Mouse (Mus musculus): ENCODE measurements around the gene Slc7a8. TPM values are rescaled to one million over a fixed set of nuclear protein-coding genes. Genes with fewer than 3 reads are reported as not detected.

Slc7a8 gene
- total RNA-seq, 2 experiments from 2014 or later, result 2.4 to 3.6 TPM

DNA sequence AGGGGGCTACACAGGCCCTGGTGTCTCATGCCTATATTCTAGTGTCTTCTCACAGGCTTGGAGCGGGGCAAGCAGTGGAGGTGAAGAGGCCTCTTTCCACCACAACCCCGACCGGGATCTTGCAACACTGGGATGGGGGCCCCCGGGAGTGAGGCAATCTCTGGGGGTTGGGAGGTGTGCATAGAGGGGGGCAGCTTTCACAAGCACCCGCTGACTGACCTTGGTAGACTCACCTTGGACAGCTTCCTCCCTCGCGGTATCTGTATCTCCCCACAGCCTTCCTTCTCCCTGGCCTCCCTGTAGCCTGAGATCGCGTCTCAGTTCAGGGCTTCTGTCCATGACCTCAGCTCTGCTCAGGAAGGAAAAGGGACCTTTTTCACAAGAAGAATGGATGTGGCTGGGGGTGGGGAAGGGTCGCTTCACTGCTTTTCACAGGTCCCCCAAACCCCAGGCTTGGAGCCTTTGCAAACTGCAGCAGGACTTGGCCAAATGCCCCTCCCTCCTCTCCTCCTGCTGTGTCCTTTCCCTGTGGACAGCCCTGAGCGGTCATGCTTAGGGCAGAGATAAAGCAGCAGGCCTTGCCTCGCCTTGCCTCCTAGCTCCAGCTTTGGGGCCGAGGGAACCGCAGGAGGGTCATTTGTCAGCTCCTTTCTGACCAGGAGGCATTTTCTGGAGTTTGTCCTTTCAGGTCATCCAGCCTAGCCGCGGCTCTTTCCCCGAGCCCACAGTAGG, 75.0 kb downstream of the Slc7a8 start:
- DNase-seq, result peak in 1 of 2 experiments; percentile 18
- intact Hi-C loops (cut with DNase I), result no loop called here

DNA sequence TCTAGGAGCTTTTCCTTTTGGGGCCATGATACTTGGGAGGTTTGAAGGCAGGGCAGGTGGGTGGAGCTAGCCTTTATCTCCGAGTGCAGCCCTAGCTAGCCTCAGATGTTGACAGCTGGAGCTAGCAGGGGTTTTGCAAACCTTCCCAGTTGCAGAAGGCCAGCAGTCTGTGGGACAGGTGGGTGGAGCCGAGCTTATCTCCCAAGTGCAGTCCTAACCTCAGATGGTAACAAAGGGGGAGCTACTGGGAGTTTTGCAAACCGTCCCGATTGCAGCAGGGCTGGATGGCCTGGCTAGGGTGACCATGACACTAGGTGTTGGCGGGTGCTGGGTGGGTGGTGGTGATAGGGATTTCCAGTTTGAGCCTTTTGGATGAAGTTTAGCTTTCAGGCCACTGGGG, 75.9 kb downstream of the Slc7a8 start:
- intact Hi-C loops (cut with DNase I), result no loop called here
- peak in 1 of 2 experiments; percentile 15 for DNase-seq

DNA sequence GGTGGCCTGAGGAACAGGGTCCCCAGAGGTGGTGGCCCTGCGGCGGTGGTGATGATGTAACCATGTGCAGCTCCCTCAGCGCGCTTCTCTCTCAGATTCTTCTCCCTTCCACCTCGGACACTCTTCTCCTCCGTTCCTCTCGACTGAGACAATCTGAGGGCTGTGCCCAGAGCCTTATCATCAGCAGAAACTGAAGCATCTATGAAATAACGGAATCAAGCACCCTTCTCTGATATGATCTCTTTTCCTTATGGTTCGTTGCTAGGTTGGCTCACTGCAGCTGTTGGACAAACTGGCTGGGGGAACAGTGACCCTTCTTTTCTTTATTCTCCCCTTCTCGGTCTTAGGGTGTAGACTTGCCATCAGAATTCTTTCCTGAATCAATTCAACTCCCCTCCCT, 78.5 kb downstream of the Slc7a8 start:
- intact Hi-C loops (cut with DNase I), result no loop called here
- no peak for DNase-seq

DNA sequence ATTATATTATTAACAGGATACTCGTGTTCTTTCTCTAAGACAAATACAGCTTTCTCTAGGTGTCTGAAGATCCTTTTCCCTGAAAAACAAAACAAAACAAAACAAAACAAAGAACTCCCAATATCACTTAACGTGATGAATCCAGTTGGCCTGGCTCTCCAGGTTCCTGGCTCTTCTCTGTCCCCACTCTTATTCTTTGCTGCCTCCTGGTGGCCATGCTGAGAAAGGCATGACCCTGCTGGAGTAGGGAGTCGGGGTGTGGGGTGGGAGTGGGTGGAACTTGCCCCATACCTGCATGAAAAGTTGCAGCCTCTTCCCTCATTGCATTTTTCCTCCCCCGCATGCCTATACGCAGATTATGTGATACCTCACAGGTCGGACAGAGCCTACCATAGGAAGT, 80.4 kb downstream of the Slc7a8 start:
- intact Hi-C loops (cut with DNase I), result loop anchor here (1.0 kb wide), 1 partner anchor 50 kb away; no protein-coding TSS in a partner anchor
- DNase-seq, result peak; percentile 85 to 92

DNA sequence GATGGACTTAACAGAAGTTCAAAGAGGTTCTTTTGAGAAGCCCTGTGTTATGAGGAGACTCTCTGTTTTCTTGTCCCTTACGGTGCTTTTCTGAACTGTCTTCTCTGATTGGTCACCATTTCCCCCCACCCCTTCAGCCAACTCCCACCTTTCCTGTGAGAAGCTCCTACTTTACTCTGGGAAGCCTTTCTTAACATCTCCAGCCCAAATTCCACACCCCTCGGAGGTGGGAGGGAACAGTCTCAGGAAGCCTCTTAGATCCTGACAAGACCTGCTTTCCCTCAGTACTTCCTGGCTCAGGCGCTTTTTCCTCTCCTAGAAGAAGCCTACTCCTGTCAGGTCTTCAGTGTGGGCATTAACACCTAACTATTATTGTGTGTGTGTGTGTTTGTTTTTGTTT, 82.2 kb downstream of the Slc7a8 start:
- intact Hi-C loops (cut with DNase I), result no loop called here

DNA sequence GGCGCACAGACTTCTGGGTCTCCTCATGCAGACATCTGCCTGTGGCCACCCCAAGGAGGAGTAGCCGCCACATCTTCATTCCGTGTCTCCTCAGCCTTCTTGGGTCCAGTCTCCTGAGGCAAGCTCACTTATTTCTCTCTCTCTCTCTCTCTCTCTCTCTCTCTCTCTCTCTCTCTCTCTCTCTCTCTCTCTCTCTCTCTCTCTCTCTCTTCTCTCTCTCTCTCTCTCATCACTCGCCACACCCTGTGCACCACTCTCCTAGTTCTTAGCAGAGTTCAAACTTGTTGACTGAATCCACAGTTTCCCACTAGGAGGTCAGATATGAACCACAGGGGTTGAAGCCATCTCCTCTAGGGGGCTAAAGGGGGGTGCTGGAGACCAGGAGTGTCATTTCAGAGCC, 83.0 kb downstream of the Slc7a8 start, which contains the start of gene Gm29776:
Gm29776 (minus strand) TSS at position 101 of the 400 bp plus-strand sequence.
- DNase-seq, result no peak
- intact Hi-C loops (cut with DNase I), result no loop called here

More for the DNA sequence above, 82.2 kb downstream of the Slc7a8 start:
- DNase-seq, result no peak

DNA sequence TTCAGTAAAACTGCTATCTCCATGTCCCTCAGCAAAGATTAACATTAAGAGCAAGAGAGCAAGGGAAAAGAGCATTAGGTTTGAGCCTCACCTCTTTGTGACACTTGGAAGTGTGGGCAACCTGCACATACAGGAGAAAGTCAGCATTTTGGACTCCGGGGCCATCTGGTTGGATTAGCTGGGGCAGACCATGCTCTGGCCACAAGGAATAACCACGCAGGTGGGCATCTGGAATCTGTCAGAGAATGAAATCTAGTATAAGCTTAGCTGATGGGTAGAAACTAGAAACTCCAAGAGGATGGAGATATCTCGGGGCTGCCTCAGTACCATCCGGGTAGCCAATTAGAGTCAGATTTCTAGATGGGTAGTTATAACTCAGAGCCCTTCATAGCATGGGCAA, 85.0 kb downstream of the Slc7a8 start:
- intact Hi-C loops (cut with DNase I), result no loop called here
- no peak for DNase-seq

DNA sequence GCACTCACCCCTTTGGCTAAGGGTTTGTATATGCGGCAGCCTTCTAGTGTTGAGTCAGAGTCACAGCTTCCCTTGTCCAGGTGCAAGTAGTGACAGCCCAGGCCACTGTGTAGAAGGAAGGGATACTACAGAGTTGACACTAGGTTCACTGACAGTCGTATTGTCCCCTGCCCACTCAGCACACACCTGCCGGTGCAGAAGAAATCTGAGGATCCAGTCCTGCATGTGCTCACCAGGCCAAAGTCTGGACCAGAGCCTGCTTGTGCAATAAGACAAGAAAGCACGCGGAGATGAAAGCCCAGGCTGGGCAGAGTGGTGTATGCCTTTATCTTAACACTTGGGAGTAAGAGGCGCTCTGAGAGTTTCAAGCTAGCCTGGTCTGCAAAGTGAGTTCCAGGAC, 86.7 kb downstream of the Slc7a8 start:
- intact Hi-C loops (cut with DNase I), result no loop called here
- DNase-seq, result no peak

DNA sequence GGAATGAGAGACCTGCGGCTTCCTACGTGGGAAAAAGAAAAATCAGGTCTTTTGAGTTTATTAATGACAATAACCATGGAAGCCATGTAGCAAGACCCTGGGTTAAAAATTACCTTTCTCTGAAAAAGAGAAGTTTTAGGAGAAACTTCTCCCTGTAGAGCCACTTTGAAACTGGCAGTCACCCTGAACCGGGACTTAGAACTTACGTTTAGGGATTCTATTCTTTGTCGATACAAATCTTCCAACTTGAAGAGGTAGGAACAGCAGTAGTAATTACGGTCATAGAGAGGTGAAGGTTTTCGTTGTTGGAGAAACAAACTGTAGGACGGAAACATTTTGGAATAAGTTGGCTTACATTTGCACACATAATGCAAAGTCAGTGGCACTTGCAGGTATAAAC, 94.5 kb downstream of the Slc7a8 start:
- DNase-seq, result no peak
- intact Hi-C loops (cut with DNase I), result loop anchor here (5.0 kb wide), 1 partner anchor 35 kb away; no protein-coding TSS in a partner anchor

DNA sequence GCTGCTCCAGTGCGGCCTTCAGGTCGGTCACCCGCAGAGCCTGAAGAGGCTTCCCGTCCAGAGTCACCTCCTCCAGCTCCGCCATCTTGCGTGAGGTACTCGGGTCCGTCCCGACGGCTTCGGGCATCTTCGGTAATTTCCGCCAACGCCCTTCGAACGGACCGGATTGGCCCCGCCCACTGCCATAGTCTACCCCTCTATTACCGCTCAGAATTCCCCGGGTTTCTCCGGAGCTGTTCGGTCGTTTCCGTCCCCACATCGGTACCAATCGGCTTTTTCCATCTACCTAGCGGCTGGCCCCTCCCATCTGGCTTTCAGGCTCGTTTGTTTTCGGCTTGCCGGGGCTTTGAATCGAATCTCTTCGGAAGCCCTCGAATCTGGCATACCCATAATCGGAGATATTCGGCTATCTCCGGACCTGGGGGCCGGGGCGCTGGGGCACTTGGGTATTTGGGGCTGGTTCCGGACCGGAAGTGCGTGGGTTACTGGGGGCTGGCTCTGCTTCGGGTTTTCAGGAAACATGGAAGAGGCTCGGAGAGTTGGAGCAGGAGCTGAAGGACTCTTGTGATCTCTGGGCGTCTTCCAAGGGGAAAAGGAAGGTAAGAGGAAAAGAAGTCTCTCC, 95.1 kb downstream of the Slc7a8 start, which contains the start of gene Acin1:
Acin1 (minus strand) TSS at position 410 of the 622 bp plus-strand sequence.
- intact Hi-C loops (cut with DNase I), result loop anchor here (5.0 kb wide), 1 partner anchor 34 kb away; no protein-coding TSS in a partner anchor
- peak; percentile 100 for DNase-seq

DNA sequence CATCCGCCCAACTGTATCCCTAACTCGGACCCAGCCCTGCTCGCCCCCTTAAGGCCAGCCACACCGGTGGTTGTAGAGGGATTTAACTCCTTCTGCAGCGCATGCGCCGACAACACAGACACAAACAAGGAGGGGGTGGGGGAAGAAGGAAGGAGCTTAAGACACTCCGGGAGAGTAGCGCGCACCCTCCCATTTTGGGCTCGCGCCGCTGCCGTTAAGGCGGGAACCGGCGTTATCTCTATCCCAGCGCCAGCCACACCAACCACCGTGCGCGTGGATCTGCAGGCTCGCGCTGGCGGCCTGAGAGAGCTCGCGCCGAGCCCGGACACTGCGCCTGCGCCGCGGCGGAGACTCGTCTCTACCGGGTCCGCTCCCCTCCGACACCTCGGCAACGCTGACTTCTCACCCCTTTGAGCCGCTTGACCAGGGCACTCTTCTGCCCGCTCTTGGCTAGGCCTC, 95.7 kb downstream of the Slc7a8 start, which contains the start of gene 1700123O20Rik:
1700123O20Rik (plus strand) TSS at position 154 of the 459 bp plus-strand sequence.
- intact Hi-C loops (cut with DNase I), result loop anchor here (5.0 kb wide), 1 partner anchor 34 kb away; no protein-coding TSS in a partner anchor
- DNase-seq, result no peak

DNA sequence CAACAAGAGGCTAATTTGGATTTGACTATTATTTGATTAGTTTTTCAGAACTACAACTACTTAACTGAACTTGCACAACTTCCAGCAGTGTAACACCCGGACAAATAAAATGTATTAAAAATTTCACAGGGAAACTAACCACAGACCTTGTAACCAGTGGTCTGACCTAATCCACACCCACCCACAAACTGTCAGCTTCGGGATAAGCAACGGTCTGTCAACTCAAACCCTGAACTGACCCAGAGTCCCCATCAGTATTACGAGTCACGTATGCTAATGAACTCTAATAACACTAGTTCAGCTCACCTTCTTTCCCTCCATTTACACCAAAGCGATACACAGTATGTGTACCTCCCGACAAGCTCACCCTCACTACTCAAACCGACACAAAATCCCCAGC, 96.3 kb downstream of the Slc7a8 start:
- intact Hi-C loops (cut with DNase I), result loop anchor here (5.0 kb wide), 1 partner anchor 33 kb away; no protein-coding TSS in a partner anchor
- DNase-seq, result no peak

DNA sequence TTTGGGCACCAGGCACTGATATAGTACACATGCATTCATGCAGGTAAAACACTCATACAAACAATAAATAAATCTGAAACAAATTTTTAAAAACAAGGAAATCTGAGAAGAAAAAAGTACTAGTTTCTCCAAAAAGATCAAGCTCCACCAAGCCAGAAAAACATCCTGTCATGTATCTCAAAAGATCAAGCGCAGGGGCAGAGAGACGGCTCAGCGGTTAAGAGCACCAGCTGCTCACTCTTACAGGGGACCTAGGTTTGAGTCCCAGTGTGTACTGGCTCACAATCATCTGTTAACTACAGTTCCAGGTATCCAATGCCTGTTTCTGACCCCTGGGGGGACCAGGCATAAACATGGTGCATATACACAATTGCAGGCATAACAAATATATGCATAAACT, 99.3 kb downstream of the Slc7a8 start:
- DNase-seq, result no peak
- intact Hi-C loops (cut with DNase I), result no loop called here

DNA sequence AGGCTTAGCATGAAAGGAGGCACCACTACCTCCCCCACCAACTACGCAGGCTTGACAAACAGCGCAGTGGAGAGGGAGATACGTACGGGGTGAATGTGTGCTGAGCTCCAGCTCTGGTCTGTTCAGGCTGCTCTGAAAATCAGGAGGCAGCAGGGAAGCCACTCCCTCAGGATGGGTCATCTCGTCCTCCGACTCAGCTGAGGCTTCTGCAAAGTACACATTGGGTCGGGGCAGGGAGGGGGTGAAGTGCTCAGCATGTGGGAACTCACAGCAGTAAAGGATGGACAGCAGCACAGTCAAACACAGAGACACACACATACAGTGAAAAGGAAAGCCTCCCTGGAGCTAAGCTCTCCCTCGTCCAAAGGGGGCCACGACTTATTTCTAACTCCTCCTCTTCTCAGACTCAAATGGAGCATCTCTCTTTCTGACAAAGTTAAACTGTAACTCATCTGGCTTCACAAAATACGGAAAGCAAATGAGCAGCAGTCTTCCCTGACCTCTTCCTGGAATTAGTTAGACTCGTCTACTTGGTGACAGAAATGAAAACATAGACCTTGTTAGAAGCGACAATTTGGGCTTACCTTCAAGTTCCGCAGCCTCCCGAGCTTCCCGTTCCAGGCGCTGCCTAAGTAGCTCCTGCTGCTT, 103.0 kb downstream of the Slc7a8 start:
- intact Hi-C loops (cut with DNase I), result no loop called here

DNA sequence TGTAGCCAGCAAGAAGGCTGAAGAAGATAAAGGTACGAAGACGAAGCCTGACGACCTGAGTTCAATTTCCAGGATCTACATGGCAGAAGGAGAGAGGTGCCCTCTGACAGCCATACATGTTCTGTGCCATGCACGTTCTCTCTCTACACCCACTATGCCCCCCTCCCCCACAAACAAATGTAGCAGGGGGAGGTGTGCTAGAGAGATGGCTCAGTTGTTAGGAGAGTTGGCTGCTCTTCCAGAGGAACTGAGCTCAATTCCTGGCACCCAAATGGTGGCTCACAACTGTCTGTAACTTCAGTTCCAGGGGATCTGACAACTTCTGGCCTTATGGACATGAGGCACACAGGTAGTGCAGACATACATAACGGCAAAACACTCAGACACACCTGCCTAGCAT, 105.5 kb downstream of the Slc7a8 start:
- intact Hi-C loops (cut with DNase I), result no loop called here
- no peak for DNase-seq

More for the DNA sequence above, 103.0 kb downstream of the Slc7a8 start:
- no peak for DNase-seq

DNA sequence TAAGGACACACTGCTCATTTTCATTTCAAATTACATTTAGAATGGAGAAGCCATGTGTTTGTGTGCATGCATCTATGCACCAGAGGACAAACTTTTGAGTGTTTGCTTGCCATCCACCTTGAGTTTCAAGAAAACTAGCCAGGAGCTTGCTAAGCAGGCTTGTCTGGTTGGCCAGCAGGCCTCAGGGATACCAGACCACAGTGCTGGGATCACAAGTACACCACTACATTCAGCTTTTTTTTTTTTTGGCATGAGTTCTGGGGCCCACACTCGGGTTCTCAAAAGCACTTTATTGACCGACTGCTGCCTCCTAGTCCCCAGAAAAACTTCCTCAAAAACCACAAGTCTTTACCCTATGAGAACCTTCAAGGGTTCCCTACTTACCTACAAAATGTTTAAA, 107.4 kb downstream of the Slc7a8 start:
- DNase-seq, result no peak
- intact Hi-C loops (cut with DNase I), result no loop called here

Other genes starting within 250 kb of the Slc7a8 start
- gene Haus4, start 227.3 kb downstream of the Slc7a8 start, total RNA-seq (2021), result 10 to 100 TPM; 15.0 to 15.8 TPM
- 10 to 100 TPM; 14.5 to 16.0 TPM for gene Ajuba, start 204.4 kb downstream of the Slc7a8 start, total RNA-seq (2021)
- gene 4931414P19Rik, start 176.0 kb downstream of the Slc7a8 start, total RNA-seq (2021), result 1 to 10 TPM; 4.2 to 4.9 TPM
- gene Psmb5, start 163.9 kb downstream of the Slc7a8 start, total RNA-seq (2021), result 100 to 1,000 TPM; 206 to 207 TPM
- not detected for gene Psmb11, start 160.5 kb downstream of the Slc7a8 start, total RNA-seq (2021)
- gene Gm17606, start 141.0 kb downstream of the Slc7a8 start, total RNA-seq (2021), result not detected
- 1 to 10 TPM; 1.3 TPM for gene Cdh24, start 140.6 kb downstream of the Slc7a8 start, total RNA-seq (2021)
- gene 1700123O20Rik, start 95.7 kb downstream of the Slc7a8 start, total RNA-seq (2021), result 10 to 100 TPM; 19.8 to 21.9 TPM
- gene Acin1, start 95.0 kb downstream of the Slc7a8 start, total RNA-seq (2021), result 100 to 1,000 TPM; 104 to 114 TPM
- under 1 TPM; 0.10 TPM for gene Gm29776, start 83.1 kb downstream of the Slc7a8 start, total RNA-seq (2021)
- gene Cebpe, start 69.8 kb downstream of the Slc7a8 start, total RNA-seq (2021), result not detected
- gene Rnf212b, start 32.2 kb upstream of the Slc7a8 start, total RNA-seq (2021), result not detected
- 10 to 100 TPM in 1 of 2 experiments, 1 to 10 TPM in 1; 8.7 to 11.2 TPM for gene Homez, start 89.0 kb upstream of the Slc7a8 start, total RNA-seq (2021)
- 1 to 10 TPM; 5.6 to 6.2 TPM for gene Ppp1r3e, start 95.6 kb upstream of the Slc7a8 start, total RNA-seq (2021)
- 10 to 100 TPM; 39.3 to 41.8 TPM for gene Bcl2l2, start 101.4 kb upstream of the Slc7a8 start, total RNA-seq (2021)
- gene Gm20521, start 101.5 kb upstream of the Slc7a8 start, total RNA-seq (2021), result 1 to 10 TPM in 1 of 2 experiments, not detected in 1; 1.6 TPM
- 100 to 1,000 TPM in 1 of 2 experiments, 10 to 100 TPM in 1; 99.4 to 103 TPM for gene Pabpn1, start 110.6 kb upstream of the Slc7a8 start, total RNA-seq (2021)
- 10 to 100 TPM in 1 of 2 experiments, 1 to 10 TPM in 1; 9.6 to 10.8 TPM for gene Slc22a17, start 131.2 kb upstream of the Slc7a8 start, total RNA-seq (2021)
- 1 to 10 TPM; 7.4 TPM for gene Efs, start 144.2 kb upstream of the Slc7a8 start, total RNA-seq (2021)
- not detected for gene Il25, start 150.7 kb upstream of the Slc7a8 start, total RNA-seq (2021)
- under 1 TPM in 1 of 2 experiments, not detected in 1; 0.91 TPM for gene Cmtm5, start 154.3 kb upstream of the Slc7a8 start, total RNA-seq (2021)
- over 10,000 TPM; 20,580 to 20,870 TPM for gene Myh6, start 185.0 kb upstream of the Slc7a8 start, total RNA-seq (2021)
- not detected for gene Gm17428, start 195.0 kb upstream of the Slc7a8 start, total RNA-seq (2021)
- gene Myh7, start 212.7 kb upstream of the Slc7a8 start, total RNA-seq (2021), result 1,000 to 10,000 TPM; 1,842 to 1,858 TPM
- 10 to 100 TPM; 30.6 to 33.9 TPM for gene Ngdn, start 233.5 kb upstream of the Slc7a8 start, total RNA-seq (2021)

All from heart, postnatal 10 days (tissue).